Mouse (Mus musculus): ENCODE results near the gene 1700021F05Rik.
A peak's percentile ranks its signal among the peaks of the same experiment; 100 is the strongest.

The 1700021F05Rik gene

GRCm38 (mm10) chr10:43540442-43541152, at the start of gene 1700021F05Rik:
1700021F05Rik (minus strand) TSS chr10:43540994.
- DNase-seq (ENCODE audit: low read depth): peak; percentile 96

- DNase-seq (ENCODE audit: low read depth): no peak
These were observed 47.8 kb upstream of the 1700021F05Rik start for GRCm38 (mm10) chr10:43588470-43589177.

- DNase-seq (ENCODE audit: low read depth): no peak
These were observed 43.7 kb upstream of the 1700021F05Rik start for GRCm38 (mm10) chr10:43584538-43584937.

- peak; percentile 32 for DNase-seq (ENCODE audit: low read depth)
These were observed 40.5 kb upstream of the 1700021F05Rik start for GRCm38 (mm10) chr10:43581260-43581659.

GRCm38 (mm10) chr10:43580649-43581078, 39.9 kb upstream of the 1700021F05Rik start:
- DNase-seq (ENCODE audit: low read depth): no peak

- DNase-seq (ENCODE audit: low read depth): no peak
These were observed 38.8 kb upstream of the 1700021F05Rik start for GRCm38 (mm10) chr10:43579381-43580261.

GRCm38 (mm10) chr10:43578754-43579380, 38.1 kb upstream of the 1700021F05Rik start:
- DNase-seq (ENCODE audit: low read depth): no peak

- peak; percentile 36 for DNase-seq (ENCODE audit: low read depth)
These were observed 37.6 kb upstream of the 1700021F05Rik start for GRCm38 (mm10) chr10:43578366-43578753.

- no peak for DNase-seq (ENCODE audit: low read depth)
These were observed 37.2 kb upstream of the 1700021F05Rik start, which contains the start of gene Cd24a for GRCm38 (mm10) chr10:43577997-43578331. Cd24a (plus strand) TSS chr10:43578284.

- DNase-seq (ENCODE audit: low read depth): peak; percentile 68
These were observed 36.7 kb upstream of the 1700021F05Rik start for GRCm38 (mm10) chr10:43577299-43577996.

GRCm38 (mm10) chr10:43574956-43575355, 34.2 kb upstream of the 1700021F05Rik start:
- DNase-seq (ENCODE audit: low read depth): peak; percentile 84

GRCm38 (mm10) chr10:43574352-43574751, 33.6 kb upstream of the 1700021F05Rik start:
- no peak for DNase-seq (ENCODE audit: low read depth)

- peak; percentile 25 for DNase-seq (ENCODE audit: low read depth)
These were observed 20.5 kb upstream of the 1700021F05Rik start for GRCm38 (mm10) chr10:43561311-43561710.

- peak; percentile 40 for DNase-seq (ENCODE audit: low read depth)
These were observed 20.0 kb upstream of the 1700021F05Rik start for GRCm38 (mm10) chr10:43560765-43561164.

- no peak for DNase-seq (ENCODE audit: low read depth)
These were observed 18.5 kb upstream of the 1700021F05Rik start for GRCm38 (mm10) chr10:43559313-43559712.

GRCm38 (mm10) chr10:43557630-43558165, 16.9 kb upstream of the 1700021F05Rik start:
- no peak for DNase-seq (ENCODE audit: low read depth)

- DNase-seq (ENCODE audit: low read depth): no peak
These were observed 10.6 kb upstream of the 1700021F05Rik start for GRCm38 (mm10) chr10:43551388-43551787.

- DNase-seq (ENCODE audit: low read depth): no peak
These were observed 10.1 kb upstream of the 1700021F05Rik start for GRCm38 (mm10) chr10:43550923-43551322.

GRCm38 (mm10) chr10:43549411-43549810, 8.6 kb upstream of the 1700021F05Rik start:
- peak; percentile 54 for DNase-seq (ENCODE audit: low read depth)

GRCm38 (mm10) chr10:43541153-43541544, 355 bp upstream of the 1700021F05Rik start:
- DNase-seq (ENCODE audit: low read depth): no peak

GRCm38 (mm10) chr10:43539746-43540310, 966 bp downstream of the 1700021F05Rik start:
- DNase-seq (ENCODE audit: low read depth): peak; percentile 12

Data from 416B (cell line).